Mouse (Mus musculus): ENCODE measurements around the gene AU015836. TPM values are rescaled to one million over a fixed set of nuclear protein-coding genes. Genes with fewer than 3 reads are reported as not detected.
"Not testable (repeated sequence)": the region's sequence is repeated elsewhere in the genome, so short reads cannot be mapped to it uniquely, and the experiment has no call there.

The AU015836 gene
- polyA plus RNA-seq, 1 experiment from 2014 or later: 0.35 TPM

DNA sequence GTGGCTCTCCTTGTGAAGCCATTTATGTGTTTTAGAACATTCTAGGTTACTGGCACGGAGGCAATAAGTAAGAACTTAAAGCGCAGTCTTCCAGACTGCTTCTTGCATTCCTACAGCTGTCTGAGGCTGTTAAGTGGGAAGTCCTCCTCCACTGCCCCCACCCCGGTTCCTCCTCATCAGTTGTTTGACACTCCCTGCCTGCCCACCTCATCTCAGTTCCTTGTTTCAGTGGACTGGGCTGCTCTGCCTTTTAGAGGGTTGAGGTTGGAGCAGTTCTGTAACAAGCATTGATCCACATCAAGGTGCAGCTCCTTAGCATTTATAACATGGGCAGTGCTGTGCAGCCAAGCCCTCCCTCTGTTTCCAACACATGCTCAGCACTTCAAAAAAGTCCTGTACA lies 16.6 kb downstream of the AU015836 start:
- not testable (repeated sequence) for H3K4me1 ChIP-seq (ENCODE audit: control insufficient read depth, insufficient read depth, low read length); H3K9ac ChIP-seq (ENCODE audit: low read length); ATAC-seq (ENCODE audit: insufficient read depth, low FRiP score); H3K27me3 ChIP-seq (ENCODE audit: control insufficient read depth, insufficient read depth, low read length); H3K36me3 ChIP-seq (ENCODE audit: control insufficient read depth, insufficient read depth, low read length); H3K4me2 ChIP-seq (ENCODE audit: low read depth, low read length); H3K4me3 ChIP-seq (replicated peaks; ENCODE audit: low read length); H3K9me3 ChIP-seq (replicated peaks; ENCODE audit: control insufficient read depth, low read length); H3K27ac ChIP-seq (ENCODE audit: low read length)
- WGBS: 62% methylated on average over 3 of the region's 3 CpGs

- no peaks in the 10 kb centered on the region for H3K36me3 ChIP-seq (ENCODE audit: control insufficient read depth, insufficient read depth, low read length)
- H3K9ac ChIP-seq (ENCODE audit: low read length): no peak overlapping the region
- H3K4me1 ChIP-seq (ENCODE audit: control insufficient read depth, insufficient read depth, low read length): no peaks in the 10 kb centered on the region
- H3K4me2 ChIP-seq (ENCODE audit: low read depth, low read length): no peak overlapping the region
- H3K27ac ChIP-seq (ENCODE audit: low read length): no peak overlapping the region
- no peak overlapping the region for H3K4me3 ChIP-seq (replicated peaks; ENCODE audit: low read length)
- WGBS: 82% methylated on average over 3 of the region's 3 CpGs
- H3K9me3 ChIP-seq (replicated peaks; ENCODE audit: control insufficient read depth, low read length): no peaks in the 10 kb centered on the region
- ATAC-seq (ENCODE audit: insufficient read depth, low FRiP score): no peak
- H3K27me3 ChIP-seq (ENCODE audit: control insufficient read depth, insufficient read depth, low read length): peaks cover 5% of the 10 kb centered on the region
Measured at GRCm38 (mm10) chrX:94006991-94007390, 38.5 kb downstream of the AU015836 start.

GRCm38 (mm10) chrX:94009442-94009841 lies 41.0 kb downstream of the AU015836 start:
- Histone ChIP-seq H3K9me3 (replicated peaks; ENCODE audit: control insufficient read depth, low read length) (no peaks in the 10 kb centered on the region), H3K4me1 (ENCODE audit: control insufficient read depth, insufficient read depth, low read length) (no peaks in the 10 kb centered on the region), H3K4me2 (ENCODE audit: low read depth, low read length) (no peak overlapping the region), H3K4me3 (replicated peaks; ENCODE audit: low read length) (no peak overlapping the region), H3K36me3 (ENCODE audit: control insufficient read depth, insufficient read depth, low read length) (no peaks in the 10 kb centered on the region), H3K9ac (ENCODE audit: low read length) (no peak overlapping the region), H3K27ac (ENCODE audit: low read length) (no peak overlapping the region), H3K27me3 (ENCODE audit: control insufficient read depth, insufficient read depth, low read length) (peaks cover 5% of the 10 kb centered on the region; the same call in 1 of the 2 replicates)
- WGBS: 80% methylated on average over 3 of the region's 3 CpGs
- no peak for ATAC-seq (ENCODE audit: insufficient read depth, low FRiP score)

GRCm38 (mm10) chrX:94011656-94012173 lies 43.3 kb downstream of the AU015836 start:
- Histone ChIP-seq H3K9ac (ENCODE audit: low read length) (no peak overlapping the region), H3K4me2 (ENCODE audit: low read depth, low read length) (no peak overlapping the region), H3K9me3 (replicated peaks; ENCODE audit: control insufficient read depth, low read length) (no peaks in the 10 kb centered on the region), H3K27ac (ENCODE audit: low read length) (no peak overlapping the region), H3K36me3 (ENCODE audit: control insufficient read depth, insufficient read depth, low read length) (no peaks in the 10 kb centered on the region), H3K4me3 (replicated peaks; ENCODE audit: low read length) (no peak overlapping the region), H3K27me3 (ENCODE audit: control insufficient read depth, insufficient read depth, low read length) (peaks cover 9% of the 10 kb centered on the region; the same call in 1 of the 2 replicates), H3K4me1 (ENCODE audit: control insufficient read depth, insufficient read depth, low read length) (no peaks in the 10 kb centered on the region)
- no peak; the same call in 1 of the 2 replicates for ATAC-seq (ENCODE audit: insufficient read depth, low FRiP score)
- 74% methylated on average over 7 of the region's 7 CpGs for WGBS

DNA sequence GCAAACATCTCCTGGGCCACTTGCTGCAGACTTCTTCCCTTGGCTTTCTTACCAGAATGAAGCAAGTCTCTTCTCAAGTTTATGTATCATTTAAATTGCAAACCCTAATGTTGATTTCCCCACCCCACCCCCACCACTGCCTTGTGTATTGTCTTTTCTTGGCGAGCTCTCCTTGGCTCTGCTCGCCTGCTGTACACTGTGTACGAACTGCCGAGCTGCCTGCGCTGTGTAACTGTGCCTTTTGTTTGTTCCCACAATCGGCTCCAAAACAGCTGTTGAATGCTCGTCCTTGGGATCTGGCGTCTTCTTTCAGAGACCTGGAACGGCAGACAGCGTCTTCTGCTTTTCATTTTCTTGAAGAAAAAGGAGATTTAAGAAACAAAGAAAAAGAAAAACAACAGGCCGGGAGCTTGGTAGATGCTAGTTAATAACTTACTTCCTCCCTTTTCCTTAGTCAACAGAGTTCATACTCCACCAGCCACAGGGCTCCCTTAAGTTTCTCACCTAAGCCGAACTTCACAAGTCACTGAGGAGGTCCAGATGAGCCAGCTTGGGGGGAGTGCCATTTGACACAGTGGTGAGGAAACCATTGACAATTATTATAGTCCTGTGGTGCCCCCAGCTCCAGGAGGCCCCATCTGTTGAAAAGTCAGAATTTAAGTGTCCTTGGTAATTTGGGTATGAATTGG lies 44.2 kb downstream of the AU015836 start:
- H3K27me3 ChIP-seq (ENCODE audit: control insufficient read depth, insufficient read depth, low read length): peaks cover 9% of the 10 kb centered on the region; the same call in 1 of the 2 replicates
- peak overlapping the region; percentile 33; the same call in 1 of the 2 replicates for H3K27ac ChIP-seq (ENCODE audit: low read length)
- peak overlapping the region; percentile 32; the same call in 1 of the 2 replicates for H3K4me2 ChIP-seq (ENCODE audit: low read depth, low read length)
- H3K4me1 ChIP-seq (ENCODE audit: control insufficient read depth, insufficient read depth, low read length): no peaks in the 10 kb centered on the region
- no peak; the same call in 1 of the 2 replicates for ATAC-seq (ENCODE audit: insufficient read depth, low FRiP score)
- WGBS: 27% methylated on average over 12 of the region's 12 CpGs
- no peaks in the 10 kb centered on the region for H3K9me3 ChIP-seq (replicated peaks; ENCODE audit: control insufficient read depth, low read length)
- 0 out of 2 replicates have a peak overlapping the region, but pooled peaks have one; percentile 6 for H3K4me3 ChIP-seq (replicated peaks; ENCODE audit: low read length)
- H3K36me3 ChIP-seq (ENCODE audit: control insufficient read depth, insufficient read depth, low read length): no peaks in the 10 kb centered on the region
- H3K9ac ChIP-seq (ENCODE audit: low read length): peak overlapping the region; percentile 26; the same call in 1 of the 2 replicates

- no peaks in the 10 kb centered on the region for H3K9me3 ChIP-seq (replicated peaks; ENCODE audit: control insufficient read depth, low read length)
- no peak overlapping the region for H3K27ac ChIP-seq (ENCODE audit: low read length)
- WGBS: 14% methylated on average over 1 of the region's 1 CpGs
- H3K4me2 ChIP-seq (ENCODE audit: low read depth, low read length): no peak overlapping the region
- H3K9ac ChIP-seq (ENCODE audit: low read length): no peak overlapping the region
- ATAC-seq (ENCODE audit: insufficient read depth, low FRiP score): no peak
- H3K4me3 ChIP-seq (replicated peaks; ENCODE audit: low read length): no peak overlapping the region
- no peaks in the 10 kb centered on the region for H3K4me1 ChIP-seq (ENCODE audit: control insufficient read depth, insufficient read depth, low read length)
- peaks cover 9% of the 10 kb centered on the region; the same call in 1 of the 2 replicates for H3K27me3 ChIP-seq (ENCODE audit: control insufficient read depth, insufficient read depth, low read length)
- no peaks in the 10 kb centered on the region for H3K36me3 ChIP-seq (ENCODE audit: control insufficient read depth, insufficient read depth, low read length)
Measured at GRCm38 (mm10) chrX:94016891-94017290, 48.4 kb downstream of the AU015836 start.

- H3K4me2 ChIP-seq (ENCODE audit: low read depth, low read length): no peak overlapping the region
- H3K9ac ChIP-seq (ENCODE audit: low read length): no peak overlapping the region
- no peaks in the 10 kb centered on the region for H3K4me1 ChIP-seq (ENCODE audit: control insufficient read depth, insufficient read depth, low read length)
- WGBS: 53% methylated on average over 5 of the region's 5 CpGs
- H3K36me3 ChIP-seq (ENCODE audit: control insufficient read depth, insufficient read depth, low read length): no peaks in the 10 kb centered on the region
- peaks cover 6% of the 10 kb centered on the region; the same call in 1 of the 2 replicates for H3K27me3 ChIP-seq (ENCODE audit: control insufficient read depth, insufficient read depth, low read length)
- no peaks in the 10 kb centered on the region for H3K9me3 ChIP-seq (replicated peaks; ENCODE audit: control insufficient read depth, low read length)
- H3K27ac ChIP-seq (ENCODE audit: low read length): no peak overlapping the region
- H3K4me3 ChIP-seq (replicated peaks; ENCODE audit: low read length): no peak overlapping the region
- no peak for ATAC-seq (ENCODE audit: insufficient read depth, low FRiP score)
Measured at GRCm38 (mm10) chrX:94022264-94022874, 53.9 kb downstream of the AU015836 start.
